Mouse (Mus musculus) c-Kit-positive CD71-positive TER-119-positive erythroid progenitor cells, embryonic 14.5 days (primary cell): ENCODE measurements at regions not wholly inside any gene's neighbourhood (a gene's known extent, or its start where the extent isn't known, plus 50 kb on each side); places are given as distances from the start of the nearest gene placed in this dataset.
"Not testable (repeated sequence)": the region's sequence is repeated elsewhere in the genome, so short reads cannot be mapped to it uniquely, and the experiment has no call there.

Source experiments
- DNase-seq: peaks from one replicate; pipeline ENCODE4 v3.0.0-alpha.2; 2013; ENCODE audit warnings: low spot score

GRCm38 (mm10) chr7:69167456-69167855 lies 418.4 kb upstream of the Arrdc4 start:
- no peak for DNase-seq

DNA sequence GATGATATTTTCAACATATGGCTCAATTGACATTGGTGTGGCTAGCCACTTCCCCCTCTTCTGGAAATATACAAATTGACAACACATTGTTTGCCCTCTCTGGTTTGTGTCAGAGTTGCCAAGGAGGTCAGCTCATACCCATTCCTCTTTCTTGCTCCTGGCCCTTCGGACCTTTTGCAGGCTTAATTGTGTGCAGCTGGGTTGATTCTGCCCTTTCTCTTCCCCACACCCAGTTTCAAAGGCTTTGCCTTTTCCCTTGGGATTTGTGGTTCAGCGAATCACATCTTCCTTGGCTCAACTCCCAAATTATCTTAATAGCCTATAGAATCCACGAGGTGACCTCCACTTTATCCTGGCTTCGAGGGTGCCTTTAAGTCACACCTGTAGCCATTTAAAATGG lies 412.9 kb upstream of the Arrdc4 start:
- no peak for DNase-seq

DNA sequence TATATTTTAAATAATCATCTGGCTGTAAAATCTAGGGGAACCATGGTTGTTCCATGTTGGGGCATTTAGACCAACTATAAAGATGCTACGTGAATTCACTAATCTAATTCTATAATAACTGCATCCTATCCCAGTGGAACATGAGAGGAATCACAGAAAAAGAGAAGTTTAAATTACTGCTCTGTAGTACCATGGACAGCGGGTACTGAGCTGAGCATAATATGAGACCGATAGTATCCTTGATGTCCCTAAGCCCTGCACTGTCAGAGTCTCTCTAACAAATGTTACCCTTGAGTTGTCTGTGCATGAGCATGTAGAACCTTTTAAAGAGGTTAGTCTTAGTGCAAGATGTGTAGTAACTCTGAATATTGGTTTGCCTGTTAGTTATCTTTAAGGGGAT lies 393.3 kb upstream of the Arrdc4 start:
- DNase-seq, result no peak

DNA sequence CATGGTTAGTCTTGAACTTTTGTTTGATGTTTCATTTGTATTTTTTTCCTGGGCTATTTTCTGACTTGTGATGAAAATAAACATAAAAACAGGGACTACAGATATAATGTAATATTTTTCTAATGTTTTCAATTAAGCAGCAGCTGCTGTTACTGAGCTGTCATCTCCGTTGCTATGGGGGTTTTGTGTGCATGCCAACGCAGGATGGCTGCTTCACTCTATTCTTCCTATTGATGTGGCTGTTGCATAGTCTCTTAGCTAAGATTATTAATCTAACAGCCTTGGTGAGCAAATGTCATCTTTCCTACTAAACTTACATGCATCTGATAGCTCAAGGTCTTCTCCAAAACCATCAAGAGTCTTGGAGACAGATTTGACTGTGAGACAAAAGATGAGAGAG lies 384.4 kb upstream of the Arrdc4 start:
- DNase-seq, result no peak

- DNase-seq, result not testable (repeated sequence)
Observed at GRCm38 (mm10) chr7:69101770-69102169, 352.7 kb upstream of the Arrdc4 start.

GRCm38 (mm10) chr7:69097587-69098095 lies 348.6 kb upstream of the Arrdc4 start:
- DNase-seq, result no peak

- no peak for DNase-seq
Observed at GRCm38 (mm10) chr7:69074780-69075179, 325.7 kb upstream of the Arrdc4 start.

DNA sequence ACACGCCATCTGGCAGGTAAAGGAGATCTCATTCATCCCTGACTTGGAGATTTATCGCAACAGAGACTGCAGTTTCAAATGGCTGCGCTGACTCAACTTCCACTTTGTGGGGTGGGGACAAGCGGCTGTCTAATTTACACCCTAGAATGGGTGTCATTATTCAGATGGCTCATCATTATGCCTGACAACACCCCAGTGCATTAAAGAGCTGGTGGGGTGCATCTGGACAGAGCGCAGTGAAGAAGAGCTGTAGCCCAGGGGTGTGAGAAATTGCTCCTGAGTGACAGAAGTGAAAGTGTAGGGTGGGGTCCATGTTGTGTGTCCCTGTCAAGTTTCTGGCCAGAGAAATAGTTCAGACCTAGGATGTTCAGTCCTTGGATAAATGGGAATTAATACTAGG lies 314.0 kb upstream of the Arrdc4 start:
- no peak for DNase-seq

- DNase-seq, result no peak
Observed at GRCm38 (mm10) chr7:69062506-69062905, 313.5 kb upstream of the Arrdc4 start.

- no peak for DNase-seq
Observed at GRCm38 (mm10) chr7:69062094-69062493, 313.1 kb upstream of the Arrdc4 start.

DNA sequence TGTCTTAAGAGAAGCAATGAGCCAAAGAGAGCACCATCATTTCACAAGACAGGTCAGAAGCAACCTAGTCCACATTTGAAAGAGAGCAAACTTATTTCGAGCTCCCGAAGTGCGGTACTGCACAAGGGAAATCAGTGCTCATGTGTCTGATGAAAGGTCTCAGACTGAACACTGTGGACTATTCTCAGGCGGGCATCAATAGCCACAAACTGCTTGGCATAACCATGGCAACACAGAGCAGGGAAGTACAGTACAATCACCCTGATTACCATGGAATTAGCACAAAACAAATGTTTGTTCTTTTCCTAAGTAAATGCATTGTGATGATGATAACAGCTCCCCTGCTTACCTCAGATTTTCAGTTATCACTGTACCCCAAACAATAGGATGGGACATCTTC lies 312.2 kb upstream of the Arrdc4 start:
- no peak for DNase-seq

DNA sequence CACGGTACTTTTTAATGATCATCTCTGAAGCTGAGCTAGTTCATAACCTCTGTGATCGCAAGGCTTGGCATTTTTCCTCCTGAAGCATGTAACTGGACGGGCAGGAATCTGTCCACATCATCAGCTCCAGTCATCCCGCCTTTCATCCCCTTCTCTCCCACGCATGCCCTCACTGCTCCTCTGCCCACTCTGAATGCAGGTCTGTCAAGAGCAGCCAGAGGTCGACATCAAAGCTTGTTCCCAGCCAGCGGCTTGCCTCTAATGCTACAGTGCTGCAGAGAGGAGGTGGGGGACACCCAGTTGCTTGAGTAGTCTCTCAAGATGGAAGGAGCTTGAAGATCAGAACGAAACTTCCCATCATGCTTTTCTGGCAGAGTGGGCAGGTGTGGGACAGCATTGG lies 267.5 kb upstream of the Arrdc4 start:
- DNase-seq, result no peak

DNA sequence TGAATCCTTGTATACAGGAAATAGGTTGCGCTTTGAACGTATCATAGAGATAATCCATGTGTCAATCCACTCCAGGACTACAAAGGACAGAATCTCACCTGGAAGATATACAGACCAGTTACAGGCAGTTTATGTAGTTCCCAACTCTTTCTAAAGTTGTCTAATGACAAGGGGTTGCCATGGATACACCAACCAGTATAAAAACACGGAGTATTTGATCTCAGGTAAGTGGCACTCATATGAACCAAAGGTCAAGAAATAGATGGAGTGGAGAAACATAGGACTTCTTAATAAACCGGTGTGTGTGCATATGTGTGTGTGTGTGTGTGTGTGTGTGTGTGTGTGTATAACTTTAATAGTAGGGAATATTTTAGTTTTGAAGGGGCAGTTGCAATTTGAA lies 266.0 kb upstream of the Arrdc4 start:
- DNase-seq, result no peak

DNA sequence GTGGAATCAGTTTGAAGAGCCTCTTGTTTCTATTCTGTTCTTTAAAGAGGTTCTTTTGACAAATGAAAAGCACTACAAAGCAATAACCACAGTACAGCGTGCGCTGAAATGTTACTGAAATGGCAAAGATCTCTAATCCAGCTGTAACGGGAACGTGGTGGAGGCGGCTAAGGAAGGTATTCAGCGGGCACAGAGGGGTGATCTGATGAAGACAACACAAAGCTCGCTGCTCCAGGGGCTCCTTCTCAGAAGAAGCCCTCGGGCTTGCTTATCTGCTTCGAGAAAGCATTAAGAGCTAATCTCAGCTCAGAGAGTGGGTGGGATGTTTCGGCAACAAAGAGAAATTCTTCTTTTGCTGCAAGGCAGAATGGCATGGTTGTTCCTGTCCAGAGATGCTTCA lies 258.2 kb upstream of the Arrdc4 start:
- no peak for DNase-seq

DNA sequence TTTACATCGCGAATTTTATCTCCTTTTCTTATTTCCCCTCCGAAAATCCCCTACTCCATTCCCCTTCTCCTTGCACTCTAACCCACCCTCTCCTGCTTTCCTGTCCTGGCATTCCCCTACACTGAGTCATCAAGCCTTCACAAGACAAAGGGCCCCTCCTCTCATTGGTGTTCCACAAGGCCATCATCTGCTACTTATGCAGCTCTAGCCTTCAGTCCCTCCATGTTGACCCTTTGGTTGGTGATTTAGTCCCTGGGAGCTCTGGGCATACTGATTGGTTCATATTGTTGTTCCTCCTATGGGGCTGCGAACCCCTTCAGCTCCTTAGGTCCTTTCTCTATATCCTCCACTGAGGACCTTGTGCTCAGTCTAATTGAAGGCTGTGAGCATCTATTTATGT lies 239.0 kb upstream of the Arrdc4 start:
- DNase-seq, result no peak

DNA sequence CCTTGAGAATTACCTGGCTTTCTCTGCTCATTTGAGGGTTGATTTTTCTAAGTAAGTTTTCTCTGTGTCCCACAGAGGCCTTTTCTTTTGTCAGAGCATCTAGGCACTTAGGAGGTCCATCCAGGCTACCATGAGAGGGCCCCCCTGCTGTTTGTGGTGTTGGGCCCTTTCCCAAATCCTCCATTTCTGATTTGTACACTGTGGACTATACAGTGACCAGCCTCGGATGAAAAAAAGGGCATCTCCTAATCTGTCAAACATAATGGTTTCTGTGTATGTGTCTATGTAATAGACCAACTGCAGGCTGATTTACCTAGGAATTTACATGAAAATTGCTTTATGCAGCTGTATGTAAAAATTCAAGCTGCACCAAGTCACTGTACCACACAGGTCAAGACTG lies 234.9 kb upstream of the Arrdc4 start:
- no peak for DNase-seq

GRCm38 (mm10) chr7:68982914-68983502 lies 234.0 kb upstream of the Arrdc4 start:
- DNase-seq, result no peak

DNA sequence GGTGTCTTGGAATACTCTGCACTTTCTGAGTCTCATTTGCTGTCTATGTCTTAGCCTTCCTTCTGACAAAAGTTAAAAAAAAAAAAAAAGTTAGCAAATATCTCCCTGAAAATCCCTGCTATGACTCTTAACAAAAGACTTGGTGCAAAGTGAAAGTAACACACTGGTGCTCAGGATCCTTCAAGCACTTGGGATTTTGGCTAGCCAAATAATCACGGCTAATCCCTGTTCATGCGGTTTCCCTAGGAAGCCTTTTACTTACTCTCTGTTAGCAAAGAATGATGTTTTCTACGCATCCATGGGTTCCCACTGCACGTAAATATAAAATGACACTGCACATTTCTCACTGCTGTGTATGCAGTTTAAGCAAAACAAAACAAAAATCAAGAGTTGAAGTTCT lies 229.5 kb upstream of the Arrdc4 start:
- DNase-seq, result no peak

DNA sequence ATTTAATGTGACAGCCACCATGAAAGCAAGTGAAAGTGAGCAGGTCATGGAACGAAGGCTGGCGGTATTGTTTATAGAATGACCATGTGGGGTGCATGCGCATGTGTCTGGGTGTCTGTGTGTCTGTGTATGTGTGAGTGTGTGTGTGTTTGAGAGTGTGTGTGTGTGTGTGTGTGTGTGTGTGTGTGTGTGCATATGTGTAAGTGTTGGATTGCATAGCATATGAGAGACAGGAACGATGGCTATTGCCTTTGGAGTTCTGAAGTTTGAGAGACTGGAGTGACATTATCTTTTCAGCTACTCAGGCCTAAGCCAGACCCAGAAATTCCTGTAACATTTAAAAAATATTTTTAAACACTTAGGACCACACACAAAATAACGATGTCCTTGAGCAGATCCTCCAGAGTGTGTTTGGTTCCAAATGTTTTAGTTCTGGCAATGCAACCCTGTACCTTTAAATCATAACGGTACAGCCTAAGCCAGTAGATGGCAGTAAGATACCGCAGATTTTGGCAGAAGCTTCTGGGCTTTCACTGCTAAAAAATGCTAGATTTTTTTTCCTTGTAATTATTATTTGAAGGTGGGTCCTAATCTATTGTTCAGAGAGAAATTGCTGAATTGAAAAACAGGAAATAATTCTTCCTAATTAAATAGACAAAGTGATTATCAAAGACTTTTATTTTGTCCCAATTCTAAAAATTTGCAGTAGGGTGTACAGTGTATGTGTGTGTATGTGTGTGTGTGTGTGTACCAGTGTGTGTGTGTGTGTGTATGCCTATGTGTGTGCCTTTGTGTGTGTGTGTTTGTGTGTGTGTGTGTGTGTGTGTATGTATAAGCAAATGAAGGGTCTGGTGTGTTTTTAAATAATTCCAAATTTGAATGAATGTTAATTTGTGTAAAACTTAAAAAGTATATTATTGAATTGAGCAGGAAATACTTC lies 228.0 kb upstream of the Arrdc4 start:
- DNase-seq, result no peak

GRCm38 (mm10) chr7:68975956-68976355 lies 226.9 kb upstream of the Arrdc4 start:
- no peak for DNase-seq

DNA sequence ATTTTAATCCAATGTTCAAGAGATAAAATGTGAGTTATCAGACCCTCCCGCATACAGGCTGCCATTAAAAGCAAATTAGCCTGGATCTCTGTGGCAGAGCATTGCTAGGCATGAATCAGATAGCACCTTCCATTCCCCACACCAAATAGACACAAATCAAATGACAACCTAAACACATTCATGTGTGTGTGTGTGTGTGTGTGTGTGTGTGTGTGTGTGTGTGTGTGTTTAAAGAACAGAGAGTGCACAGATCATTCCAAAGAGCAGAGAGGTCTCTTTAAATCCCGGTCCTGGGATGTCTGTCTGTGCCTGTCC lies 226.5 kb upstream of the Arrdc4 start:
- DNase-seq, result no peak

DNA sequence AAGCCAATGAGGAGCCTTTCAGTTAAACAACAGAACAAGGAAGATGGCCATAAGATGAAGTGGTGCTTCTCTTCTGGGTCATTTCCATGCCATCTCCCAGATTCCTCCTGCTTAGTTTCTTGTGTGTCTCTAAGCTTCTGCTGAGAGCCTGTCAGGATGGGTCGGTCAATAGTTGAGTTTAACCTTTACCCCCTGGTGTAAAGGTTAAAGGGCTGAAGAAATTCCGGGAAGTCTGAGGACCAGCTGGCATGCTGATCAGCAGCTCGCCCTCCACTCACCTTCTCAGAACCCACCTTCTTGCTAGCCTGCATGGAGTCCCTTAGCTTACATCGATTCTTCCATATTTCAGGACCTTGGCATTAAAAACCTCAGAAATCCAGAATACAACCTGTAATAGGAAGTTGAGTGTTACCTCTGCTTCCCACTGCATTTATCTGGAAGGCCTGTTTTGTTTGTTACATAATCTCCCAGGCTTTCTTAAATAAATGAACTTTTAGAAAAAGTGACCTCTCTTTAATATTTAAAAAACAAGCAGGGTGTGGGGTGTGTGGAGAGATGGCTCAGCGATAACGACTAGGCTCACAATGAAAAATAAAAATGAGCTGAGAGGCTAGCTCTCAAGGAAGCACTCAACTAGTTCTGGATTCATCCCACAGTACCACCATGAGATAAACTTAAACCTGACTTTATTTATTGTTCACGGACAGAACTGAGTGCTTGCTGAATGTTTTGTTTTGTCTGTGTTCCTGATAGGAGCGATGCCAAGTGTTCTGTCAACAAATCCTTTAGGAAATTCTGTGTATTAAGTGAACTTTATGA lies 225.9 kb upstream of the Arrdc4 start:
- no peak for DNase-seq
